Mouse (Mus musculus): ENCODE data around the gene Dync1li1.
"Not testable (repeated sequence)": the region's sequence is repeated elsewhere in the genome, so short reads cannot be mapped to it uniquely, and the experiment has no call there.

Gene Dync1li1

GRCm38 (mm10) chr9:114673626-114674025 lies 15.0 kb upstream of the Dync1li1 start:
- DNase-seq (ENCODE audit: low spot score), result no peak

GRCm38 (mm10) chr9:114678576-114678975 lies 10.0 kb upstream of the Dync1li1 start:
- DNase-seq (ENCODE audit: low spot score), result no peak

GRCm38 (mm10) chr9:114679944-114680343 lies 8.6 kb upstream of the Dync1li1 start:
- DNase-seq (ENCODE audit: low spot score), result no peak

DNA sequence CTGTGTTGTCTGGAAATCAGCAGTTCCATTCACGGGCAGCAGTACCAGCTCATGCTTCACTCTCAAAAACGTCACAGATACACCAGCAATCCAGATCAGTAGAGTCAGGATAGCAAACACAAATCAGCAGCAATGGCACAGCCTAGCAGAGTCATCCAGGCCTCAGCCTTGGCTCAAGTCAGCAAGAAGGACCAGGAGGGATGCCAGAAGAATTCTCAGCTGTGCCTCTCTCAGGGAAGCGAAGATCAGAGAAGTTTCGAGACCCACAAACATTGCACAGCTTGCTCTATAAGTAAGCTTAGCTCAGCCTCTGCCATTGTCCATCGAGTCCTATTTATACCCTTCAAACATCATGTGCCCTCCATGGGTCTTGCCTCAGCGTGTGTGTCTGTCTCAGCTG lies 8.1 kb upstream of the Dync1li1 start:
- DNase-seq (ENCODE audit: low spot score), result no peak

DNA sequence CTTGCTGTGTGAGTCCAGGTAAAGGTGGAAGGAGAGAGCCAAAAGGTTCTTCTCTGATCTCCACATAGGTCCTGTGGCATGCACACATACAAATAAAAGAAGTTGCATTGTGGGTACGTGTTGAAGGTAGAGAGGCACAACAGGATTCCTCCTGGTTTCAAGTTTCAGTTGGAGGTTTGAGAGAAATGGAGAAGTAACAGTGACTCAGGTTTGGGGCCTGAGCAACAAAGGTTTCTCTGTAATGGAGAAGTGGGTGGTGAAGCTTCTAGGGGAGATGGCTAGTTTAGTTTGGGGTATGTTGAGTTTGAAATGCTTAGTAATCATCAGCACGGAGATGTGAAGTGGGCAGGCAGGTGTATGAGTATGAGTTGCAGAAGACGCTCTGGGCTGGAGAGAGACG lies 6.4 kb upstream of the Dync1li1 start:
- no peak for DNase-seq (ENCODE audit: low spot score)

DNA sequence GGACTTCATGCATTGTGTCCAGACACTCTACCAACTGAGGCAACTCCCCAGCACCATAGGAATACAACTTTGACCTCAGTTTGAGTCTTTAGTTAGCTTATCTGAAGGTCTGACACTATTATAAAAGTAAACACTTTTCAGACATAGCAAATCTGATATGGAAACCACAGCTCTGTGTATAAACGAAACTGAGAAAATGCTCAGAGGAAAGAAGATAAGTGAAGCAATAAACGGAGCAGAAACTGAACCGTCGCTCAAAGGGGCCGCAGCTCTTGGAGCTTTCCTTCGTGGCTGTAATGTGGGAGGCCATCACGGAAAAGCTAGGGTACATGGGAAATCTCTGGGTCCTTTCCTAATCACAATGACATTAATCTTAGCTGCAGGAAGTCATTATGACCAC lies 2.3 kb upstream of the Dync1li1 start:
- no peak for DNase-seq (ENCODE audit: low spot score)

GRCm38 (mm10) chr9:114687639-114688038 lies 951 bp upstream of the Dync1li1 start:
- DNase-seq (ENCODE audit: low spot score), result no peak

- no peak for DNase-seq (ENCODE audit: low spot score)
Observed at GRCm38 (mm10) chr9:114688953-114689407, 390 bp downstream of the Dync1li1 start.

GRCm38 (mm10) chr9:114690119-114690601 lies 1.6 kb downstream of the Dync1li1 start:
- no peak for DNase-seq (ENCODE audit: low spot score)

- no peak for DNase-seq (ENCODE audit: low spot score)
Observed at GRCm38 (mm10) chr9:114691112-114691511, 2.5 kb downstream of the Dync1li1 start.

DNA sequence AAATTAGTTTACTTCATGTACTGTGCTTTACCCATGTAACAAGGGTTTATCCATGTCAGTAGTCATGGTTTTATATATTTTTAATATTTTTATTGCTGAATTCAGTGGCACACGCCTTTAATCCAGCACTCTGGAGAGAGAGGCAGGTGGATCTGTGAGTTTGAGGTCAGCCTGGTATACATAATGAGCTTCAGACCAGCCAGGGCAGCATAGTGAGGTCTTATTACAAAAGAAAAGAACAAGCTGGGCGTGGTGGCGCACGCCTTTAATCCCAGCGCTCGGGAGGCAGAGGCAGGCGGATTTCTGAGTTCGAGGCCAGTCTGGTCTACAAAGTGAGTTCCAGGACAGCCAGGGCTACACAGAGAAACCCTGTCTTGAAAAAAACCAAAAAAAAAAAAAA lies 7.1 kb downstream of the Dync1li1 start:
- not testable (repeated sequence) for DNase-seq (ENCODE audit: low spot score)

GRCm38 (mm10) chr9:114697072-114697471 lies 8.5 kb downstream of the Dync1li1 start:
- DNase-seq (ENCODE audit: low spot score), result no peak

GRCm38 (mm10) chr9:114697926-114698325 lies 9.3 kb downstream of the Dync1li1 start:
- DNase-seq (ENCODE audit: low spot score), result no peak

GRCm38 (mm10) chr9:114699262-114699661 lies 10.7 kb downstream of the Dync1li1 start:
- DNase-seq (ENCODE audit: low spot score), result no peak

DNA sequence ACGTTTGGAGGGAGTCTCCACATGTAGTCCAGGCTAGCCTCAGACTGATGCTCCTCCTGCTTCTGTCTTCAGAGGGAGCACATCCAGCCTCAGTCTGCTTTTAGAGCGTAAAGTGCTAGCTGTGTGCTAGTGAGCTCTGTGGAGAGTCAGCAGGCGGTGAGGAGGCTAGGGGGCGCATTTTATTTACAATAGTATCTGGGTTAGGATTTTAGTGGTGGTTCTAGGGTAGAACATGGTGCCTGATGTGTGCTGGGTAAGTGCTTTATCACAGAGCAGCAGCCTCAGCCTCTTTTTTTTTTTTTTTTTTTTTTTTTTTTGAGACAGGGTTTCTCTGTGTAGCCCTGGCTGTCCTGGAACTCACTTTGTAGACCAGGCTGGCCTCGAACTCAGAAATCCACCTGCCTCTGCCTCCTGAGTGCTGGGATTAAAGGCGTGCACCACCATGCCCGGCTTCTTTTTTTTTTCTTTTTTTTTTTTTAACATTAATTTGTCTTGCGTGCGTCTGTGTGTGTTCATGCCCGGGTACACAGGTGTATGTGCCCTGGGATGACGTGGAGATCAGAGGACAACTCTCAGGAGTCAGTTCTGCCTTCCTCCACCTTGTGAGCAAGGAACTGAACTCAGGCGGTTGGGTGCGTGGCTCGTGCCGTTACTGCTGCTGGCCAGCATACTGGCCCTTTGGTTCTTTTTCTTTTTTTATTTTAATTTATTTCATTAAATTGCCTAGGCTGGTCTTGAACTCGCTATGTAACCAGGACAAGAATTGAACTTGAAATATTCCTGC lies 11.5 kb downstream of the Dync1li1 start:
- no peak for DNase-seq (ENCODE audit: low spot score)

GRCm38 (mm10) chr9:114701031-114701430 lies 12.4 kb downstream of the Dync1li1 start:
- no peak for DNase-seq (ENCODE audit: low spot score)

DNA sequence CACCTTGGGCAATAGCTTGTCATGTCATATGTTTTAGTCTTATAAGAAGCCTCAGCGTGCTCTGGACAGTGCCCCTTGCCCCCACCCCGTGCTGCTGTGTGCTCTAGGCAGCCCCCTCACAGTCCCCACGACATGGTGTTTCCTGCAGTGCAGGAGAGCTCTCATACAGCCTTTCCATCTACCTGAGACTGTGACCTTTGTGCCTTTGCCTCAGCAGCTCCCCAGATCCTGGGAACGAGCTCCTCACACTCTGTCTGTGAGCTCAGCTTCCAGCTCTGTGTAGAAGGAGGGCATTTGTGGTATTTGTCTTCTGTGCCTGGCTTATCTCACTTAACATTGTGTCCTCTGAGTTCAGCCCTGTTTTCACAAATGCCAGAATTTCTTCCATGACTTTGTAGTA lies 13.3 kb downstream of the Dync1li1 start:
- no peak for DNase-seq (ENCODE audit: low spot score)

GRCm38 (mm10) chr9:114707805-114708204 lies 19.2 kb downstream of the Dync1li1 start:
- no peak for DNase-seq (ENCODE audit: low spot score)

DNA sequence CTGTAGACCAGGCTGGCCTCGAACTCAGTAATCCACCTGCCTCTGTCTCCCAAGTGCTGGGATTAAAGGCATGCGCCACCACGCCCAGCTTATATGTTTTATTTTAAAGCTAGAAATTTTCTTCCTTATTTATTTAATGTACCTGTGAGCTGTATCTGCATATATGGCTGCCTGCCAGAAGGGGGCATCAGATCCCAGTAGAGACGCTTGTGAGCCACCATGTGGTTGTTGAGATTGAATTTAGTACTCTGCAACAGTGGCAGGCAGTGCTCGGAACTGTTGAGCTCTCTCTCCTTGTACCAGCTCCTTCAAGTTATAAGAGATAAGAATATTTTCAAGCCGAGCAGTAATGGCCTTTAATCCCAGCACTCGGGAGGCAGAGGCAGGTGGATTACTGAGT lies 21.8 kb downstream of the Dync1li1 start:
- DNase-seq (ENCODE audit: low spot score), result no peak

DNA sequence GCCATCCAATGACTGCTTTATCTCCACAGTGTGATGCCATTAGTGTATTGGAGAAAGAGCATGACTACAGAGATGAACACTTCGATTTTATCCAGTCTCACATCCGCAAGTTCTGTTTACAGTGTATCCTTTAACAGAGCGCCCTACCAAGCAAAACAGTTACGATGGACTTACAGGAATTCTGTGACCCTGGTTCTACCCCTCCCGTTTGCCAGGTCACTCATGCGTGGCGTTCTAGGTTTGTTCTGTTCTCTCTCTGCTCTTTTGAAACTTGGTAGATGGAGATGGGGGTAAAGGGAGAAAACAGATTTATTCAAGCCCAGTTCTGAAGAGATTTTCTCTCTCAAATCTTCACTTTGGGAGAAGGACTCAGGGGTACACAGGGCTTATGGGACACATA lies 24.9 kb downstream of the Dync1li1 start:
- no peak for DNase-seq (ENCODE audit: low spot score)

DNA sequence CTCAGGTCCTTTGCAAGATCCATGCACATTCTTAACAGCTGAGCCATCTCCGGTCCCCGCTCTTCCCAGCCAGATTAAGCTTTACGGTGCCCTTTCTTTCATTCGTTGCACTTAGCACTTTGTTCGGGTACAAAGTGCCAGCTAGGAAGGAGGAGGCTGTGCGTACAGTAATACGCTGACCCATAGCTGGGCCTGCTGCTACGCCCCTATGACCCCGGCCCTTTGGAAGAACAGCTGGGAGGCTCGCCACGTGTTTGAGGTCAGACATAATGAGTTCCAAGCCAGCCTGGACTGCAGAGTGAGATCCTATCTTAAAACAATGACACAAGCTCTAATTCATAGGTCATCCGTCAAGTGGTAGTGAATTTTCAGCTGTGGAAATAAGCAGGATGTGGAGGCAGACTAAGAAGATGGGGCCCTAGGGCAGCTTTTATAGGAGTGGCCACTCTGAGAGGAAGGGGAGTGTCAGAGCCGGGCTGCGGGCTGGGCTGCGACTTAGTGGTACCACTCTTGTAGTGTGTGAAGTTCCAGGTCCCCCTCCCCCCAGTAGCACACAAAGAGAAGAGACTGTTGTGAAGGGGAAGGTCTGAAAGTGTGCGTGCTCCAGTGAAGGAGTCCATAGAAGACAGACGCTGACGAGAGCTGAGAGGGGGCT lies 28.2 kb downstream of the Dync1li1 start:
- no peak for DNase-seq (ENCODE audit: low spot score)

- DNase-seq (ENCODE audit: low spot score), result no peak
Observed at GRCm38 (mm10) chr9:114727315-114727714, 38.7 kb downstream of the Dync1li1 start.

DNA sequence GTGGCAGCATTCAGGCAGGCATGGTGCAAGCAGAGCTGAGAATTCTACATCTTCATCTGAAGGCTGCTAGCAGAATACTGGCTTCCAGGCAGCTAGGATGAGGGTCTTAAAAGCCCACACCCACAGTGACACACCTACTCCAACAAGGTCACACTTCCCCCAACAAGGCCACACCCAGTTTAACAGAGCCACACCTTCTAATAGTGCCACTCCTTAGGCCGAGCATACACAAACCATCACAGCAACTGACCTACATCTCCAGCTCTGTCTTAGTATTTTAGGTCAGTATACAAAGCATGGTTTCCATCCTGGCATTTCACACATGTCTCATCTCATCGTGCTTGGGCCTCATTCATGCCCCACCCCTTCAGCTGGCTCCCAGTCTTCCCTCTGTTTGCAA lies 39.8 kb downstream of the Dync1li1 start:
- DNase-seq (ENCODE audit: low spot score), result not testable (repeated sequence)

Data from urinary bladder, postnatal 10 days (tissue).